Mouse (Mus musculus) spleen, adult 2 months (tissue): Measurements from ENCODE around the gene Pstpip1.

Experiments
- CTCF ChIP-seq: fragments of 200-500 bp; IDR thresholded peaks from 2 replicates; pipeline ENCODE4 v1.5.1; 2011; ENCODE audit warnings: mild to moderate bottlenecking, inconsistent platforms; ENCODE audit not compliant: insufficient read depth, insufficient read length, insufficient replicate concordance; ENCODE audit errors: extremely low read depth
- POLR2A ChIP-seq: fragments of 200-500 bp; IDR thresholded peaks from 2 replicates; pipeline ENCODE4 v1.6.1; 2011; ENCODE audit warnings: low read depth, low read length, inconsistent platforms

GRCm38 (mm10) chr9:56160341-56161141 is 70.8 kb downstream of the Pstpip1 start:
- TF ChIP-seq CTCF (no peak), POLR2A (no peak)
